Mouse (Mus musculus): Measurements from ENCODE around the gene Klk1b24. TPM values are rescaled to one million over a fixed set of nuclear protein-coding genes. Genes with fewer than 3 reads are reported as not detected.

The Klk1b24 gene
- polyA plus RNA-seq, 1 experiment from 2014 or later: not detected

DNA sequence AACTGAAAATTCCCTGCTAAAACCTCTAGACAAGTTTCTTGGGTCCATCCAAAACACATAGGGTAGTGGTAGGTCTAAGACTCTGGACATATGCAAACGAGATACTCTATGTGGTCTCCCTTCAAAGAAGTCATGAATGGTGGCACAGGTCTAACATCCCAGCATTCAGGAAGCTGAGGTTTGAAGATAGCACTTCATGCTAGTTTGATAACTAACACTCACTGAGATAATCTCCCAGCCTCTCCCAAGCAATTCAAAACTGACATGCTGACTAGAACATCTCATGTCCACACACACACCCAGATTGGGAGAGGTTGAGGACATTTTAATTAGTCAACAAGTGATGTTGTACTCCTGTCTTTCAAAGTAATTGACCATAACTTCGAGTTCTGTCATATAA is 51.9 kb downstream of the Klk1b24 start:
- no peak overlapping the region for H3K4me2 ChIP-seq
- H3K9me3 ChIP-seq (replicated peaks): no peaks in the 10 kb centered on the region
- H3K27me3 ChIP-seq (replicated peaks): peaks cover 7% of the 10 kb centered on the region; the same call in 1 of the 2 replicates
- 16% methylated on average over 2 of the region's 2 CpGs for WGBS (ENCODE audit: insufficient replicate concordance)
- H3K27ac ChIP-seq: no peak overlapping the region
- H3K4me3 ChIP-seq: no peak overlapping the region
- H3K36me3 ChIP-seq: no peaks in the 10 kb centered on the region
- peaks cover 16% of the 10 kb centered on the region for H3K4me1 ChIP-seq
- no peak overlapping the region for H3K9ac ChIP-seq
- ATAC-seq: no peak

DNA sequence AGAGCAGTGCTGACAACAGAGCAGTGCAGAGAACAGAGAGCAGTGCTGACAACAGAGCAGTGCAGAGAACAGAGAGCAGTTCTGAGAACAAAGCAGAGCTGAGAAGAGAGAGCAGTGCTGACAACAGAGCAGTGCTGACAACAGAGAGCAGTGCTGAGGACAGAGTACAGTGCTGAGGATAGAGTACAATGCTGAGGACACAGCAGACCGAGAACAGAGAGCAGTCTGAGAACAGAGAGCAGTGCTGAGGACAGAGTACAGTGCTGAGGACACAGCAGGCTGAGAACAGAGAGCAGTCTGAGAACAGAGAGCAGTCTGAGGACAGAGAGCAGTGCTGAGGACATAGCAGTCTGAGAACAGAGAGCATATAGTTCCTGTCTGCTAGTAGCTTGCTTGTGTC is 52.7 kb downstream of the Klk1b24 start:
- peaks cover 6% of the 10 kb centered on the region; the same call in 1 of the 2 replicates for H3K27me3 ChIP-seq (replicated peaks)
- H3K36me3 ChIP-seq: no peaks in the 10 kb centered on the region
- H3K4me3 ChIP-seq: no peak overlapping the region
- no peak overlapping the region for H3K27ac ChIP-seq
- no peak for ATAC-seq
- WGBS (ENCODE audit: insufficient replicate concordance): 25% methylated on average over 1 of the region's 1 CpGs
- H3K9me3 ChIP-seq (replicated peaks): no peaks in the 10 kb centered on the region
- H3K4me1 ChIP-seq: peaks cover 24% of the 10 kb centered on the region
- no peak overlapping the region for H3K4me2 ChIP-seq
- no peak overlapping the region for H3K9ac ChIP-seq

DNA sequence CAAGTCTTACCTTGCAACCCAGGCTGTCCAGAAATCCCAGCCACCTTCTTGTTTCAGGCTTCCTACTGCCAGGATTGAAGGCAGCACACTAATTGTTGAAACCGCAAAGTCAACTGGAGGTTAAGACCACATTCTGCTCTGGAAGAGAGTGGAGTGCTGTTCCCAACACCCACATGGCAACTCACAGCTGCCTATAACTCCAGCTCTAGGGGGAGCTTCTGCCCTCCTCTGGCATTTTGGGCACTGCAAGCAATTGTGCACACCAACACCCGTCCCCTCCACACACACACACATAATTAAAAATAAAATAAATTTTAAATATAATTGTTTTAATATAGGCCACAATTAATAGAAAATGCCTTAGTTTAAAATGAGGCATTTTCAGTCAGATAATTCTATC is 53.1 kb downstream of the Klk1b24 start:
- peaks cover 4% of the 10 kb centered on the region; the same call in 1 of the 2 replicates for H3K27me3 ChIP-seq (replicated peaks)
- H3K27ac ChIP-seq: no peak overlapping the region
- H3K4me1 ChIP-seq: peaks cover 25% of the 10 kb centered on the region
- no peak for ATAC-seq
- no peaks in the 10 kb centered on the region for H3K9me3 ChIP-seq (replicated peaks)
- WGBS (ENCODE audit: insufficient replicate concordance): 45% methylated on average over 2 of the region's 2 CpGs
- H3K9ac ChIP-seq: no peak overlapping the region
- no peak overlapping the region for H3K4me2 ChIP-seq
- H3K4me3 ChIP-seq: no peak overlapping the region
- H3K36me3 ChIP-seq: no peaks in the 10 kb centered on the region

Other genes with a start within 250 kb of the Klk1b24 start
- gene Klk1b8, start 237.6 kb upstream of the Klk1b24 start, polyA plus RNA-seq (2016; fragmentation: Nextera tagmentation; extraction: Ambion mirVana): not detected in 2 replicates
- gene Klk1b1, start 221.5 kb upstream of the Klk1b24 start, polyA plus RNA-seq (2016; fragmentation: Nextera tagmentation; extraction: Ambion mirVana): not detected in 2 replicates
- gene Klk1b9, start 212.2 kb upstream of the Klk1b24 start, polyA plus RNA-seq (2016; fragmentation: Nextera tagmentation; extraction: Ambion mirVana): not detected in 2 replicates
- not detected in 2 replicates for gene Klk1b11, start 192.4 kb upstream of the Klk1b24 start, polyA plus RNA-seq (2016; fragmentation: Nextera tagmentation; extraction: Ambion mirVana)
- gene Klk1b26, start 176.1 kb upstream of the Klk1b24 start, polyA plus RNA-seq (2016; fragmentation: Nextera tagmentation; extraction: Ambion mirVana): not detected in 2 replicates
- gene Klk1b27, start 135.9 kb upstream of the Klk1b24 start, polyA plus RNA-seq (2016; fragmentation: Nextera tagmentation; extraction: Ambion mirVana): not detected in 2 replicates
- gene Klk1b21, start 85.9 kb upstream of the Klk1b24 start, polyA plus RNA-seq (2016; fragmentation: Nextera tagmentation; extraction: Ambion mirVana): not detected in 2 replicates
- not detected in 2 replicates for gene Klk1b22, start 75.6 kb upstream of the Klk1b24 start, polyA plus RNA-seq (2016; fragmentation: Nextera tagmentation; extraction: Ambion mirVana)
- not detected in 2 replicates for gene Klk1b16, start 51.5 kb upstream of the Klk1b24 start, polyA plus RNA-seq (2016; fragmentation: Nextera tagmentation; extraction: Ambion mirVana)
- gene Klk1b3, start 10.0 kb downstream of the Klk1b24 start, polyA plus RNA-seq (2016; fragmentation: Nextera tagmentation; extraction: Ambion mirVana): not detected in 2 replicates
- gene Klk1b4, start 19.2 kb downstream of the Klk1b24 start, polyA plus RNA-seq (2016; fragmentation: Nextera tagmentation; extraction: Ambion mirVana): not detected in 2 replicates
- gene Klk1b5, start 27.7 kb downstream of the Klk1b24 start, polyA plus RNA-seq (2016; fragmentation: Nextera tagmentation; extraction: Ambion mirVana): not detected in 2 replicates
- gene Klk1, start 37.1 kb downstream of the Klk1b24 start, polyA plus RNA-seq (2016; fragmentation: Nextera tagmentation; extraction: Ambion mirVana): not detected in 2 replicates
- 0.08 TPM in 1 of 2 replicates, not detected in the other for gene Gm36864, start 47.9 kb downstream of the Klk1b24 start, polyA plus RNA-seq (2016; fragmentation: Nextera tagmentation; extraction: Ambion mirVana)
- gene 1700028J19Rik, start 58.5 kb downstream of the Klk1b24 start, polyA plus RNA-seq (2016; fragmentation: Nextera tagmentation; extraction: Ambion mirVana): 1.8 and 1.9 TPM in 2 replicates
- gene 2410002F23Rik, start 58.5 kb downstream of the Klk1b24 start, polyA plus RNA-seq (2016; fragmentation: Nextera tagmentation; extraction: Ambion mirVana): 64.3 and 66.7 TPM in 2 replicates
- not detected in 2 replicates for gene Acp4, start 69.1 kb downstream of the Klk1b24 start, polyA plus RNA-seq (2016; fragmentation: Nextera tagmentation; extraction: Ambion mirVana)
- gene Gm15517, start 73.2 kb downstream of the Klk1b24 start, polyA plus RNA-seq (2016; fragmentation: Nextera tagmentation; extraction: Ambion mirVana): not detected in 2 replicates
- gene Clec11a, start 118.7 kb downstream of the Klk1b24 start, polyA plus RNA-seq (2016; fragmentation: Nextera tagmentation; extraction: Ambion mirVana): 0.50 and 0.55 TPM in 2 replicates
- gene Shank1, start 122.0 kb downstream of the Klk1b24 start, polyA plus RNA-seq (2016; fragmentation: Nextera tagmentation; extraction: Ambion mirVana): 0.10 and 0.18 TPM in 2 replicates
- gene Syt3, start 195.9 kb downstream of the Klk1b24 start, polyA plus RNA-seq (2016; fragmentation: Nextera tagmentation; extraction: Ambion mirVana): 0.05 and 0.11 TPM in 2 replicates
- 0.38 TPM in 1 of 2 replicates, not detected in the other for gene 1700008O03Rik, start 197.6 kb downstream of the Klk1b24 start, polyA plus RNA-seq (2016; fragmentation: Nextera tagmentation; extraction: Ambion mirVana)
- gene Lrrc4b, start 240.8 kb downstream of the Klk1b24 start, polyA plus RNA-seq (2016; fragmentation: Nextera tagmentation; extraction: Ambion mirVana): 0.07 TPM in 1 of 2 replicates, not detected in the other